Mouse (Mus musculus) CD4-positive, CD25-positive, alpha-beta regulatory T cell, adult 2 months (primary cell): ENCODE results near the gene Slc25a33.
A peak's percentile ranks its signal among the peaks of the same experiment; 100 is the strongest.
"Not testable (repeated sequence)": the region's sequence is repeated elsewhere in the genome, so short reads cannot be mapped to it uniquely, and the experiment has no call there.

Experiments
- DNase-seq: peaks from one replicate; pipeline ENCODE4 v3.0.0-alpha.2; 2012; ENCODE audit warnings: low read depth, low spot score

Gene Slc25a33

GRCm38 (mm10) chr4:149759517-149759916 is 14.6 kb downstream of the Slc25a33 start:
- peak; percentile 55 for DNase-seq

GRCm38 (mm10) chr4:149758423-149758822 is 15.7 kb downstream of the Slc25a33 start:
- DNase-seq = no peak

- DNase-seq = not testable (repeated sequence)
Measured at GRCm38 (mm10) chr4:149756546-149756945, 17.5 kb downstream of the Slc25a33 start.

GRCm38 (mm10) chr4:149752836-149753235 is 21.2 kb downstream of the Slc25a33 start:
- no peak for DNase-seq

- DNase-seq = peak; percentile 62
Measured at GRCm38 (mm10) chr4:149752124-149752799, 21.8 kb downstream of the Slc25a33 start.

GRCm38 (mm10) chr4:149750671-149751070 is 23.4 kb downstream of the Slc25a33 start:
- no peak for DNase-seq

- DNase-seq = not testable (repeated sequence)
Measured at GRCm38 (mm10) chr4:149749663-149750015, 24.4 kb downstream of the Slc25a33 start.

- DNase-seq = no peak
Measured at GRCm38 (mm10) chr4:149749003-149749662, 24.9 kb downstream of the Slc25a33 start.

GRCm38 (mm10) chr4:149744119-149744518 is 30.0 kb downstream of the Slc25a33 start:
- DNase-seq = no peak

GRCm38 (mm10) chr4:149742011-149742530 is 32.0 kb downstream of the Slc25a33 start:
- DNase-seq = no peak

GRCm38 (mm10) chr4:149740301-149740700 is 33.8 kb downstream of the Slc25a33 start:
- DNase-seq = no peak

- DNase-seq = no peak
Measured at GRCm38 (mm10) chr4:149739478-149739877, 34.6 kb downstream of the Slc25a33 start.

GRCm38 (mm10) chr4:149737383-149738324 is 36.4 kb downstream of the Slc25a33 start, which contains the start of gene Tmem201:
Gene Tmem201, minus strand, starts transcription at chr4:149738044.
- peak; percentile 98 for DNase-seq

- DNase-seq = no peak
Measured at GRCm38 (mm10) chr4:149736581-149736980, 37.5 kb downstream of the Slc25a33 start.

GRCm38 (mm10) chr4:149735624-149736250 is 38.3 kb downstream of the Slc25a33 start:
- no peak for DNase-seq

GRCm38 (mm10) chr4:149734730-149735475 is 39.2 kb downstream of the Slc25a33 start:
- DNase-seq = no peak

- DNase-seq = no peak
Measured at GRCm38 (mm10) chr4:149734246-149734645, 39.8 kb downstream of the Slc25a33 start.

GRCm38 (mm10) chr4:149733748-149734147 is 40.3 kb downstream of the Slc25a33 start:
- DNase-seq = no peak

GRCm38 (mm10) chr4:149732800-149733199 is 41.3 kb downstream of the Slc25a33 start:
- no peak for DNase-seq

GRCm38 (mm10) chr4:149732313-149732712 is 41.8 kb downstream of the Slc25a33 start:
- DNase-seq = no peak

- DNase-seq = no peak
Measured at GRCm38 (mm10) chr4:149730827-149731226, 43.2 kb downstream of the Slc25a33 start.
